Mouse (Mus musculus): ENCODE data around the gene Gm12184.
"Not testable (repeated sequence)": the region's sequence is repeated elsewhere in the genome, so short reads cannot be mapped to it uniquely, and the experiment has no call there.

Gm12184 gene

DNA sequence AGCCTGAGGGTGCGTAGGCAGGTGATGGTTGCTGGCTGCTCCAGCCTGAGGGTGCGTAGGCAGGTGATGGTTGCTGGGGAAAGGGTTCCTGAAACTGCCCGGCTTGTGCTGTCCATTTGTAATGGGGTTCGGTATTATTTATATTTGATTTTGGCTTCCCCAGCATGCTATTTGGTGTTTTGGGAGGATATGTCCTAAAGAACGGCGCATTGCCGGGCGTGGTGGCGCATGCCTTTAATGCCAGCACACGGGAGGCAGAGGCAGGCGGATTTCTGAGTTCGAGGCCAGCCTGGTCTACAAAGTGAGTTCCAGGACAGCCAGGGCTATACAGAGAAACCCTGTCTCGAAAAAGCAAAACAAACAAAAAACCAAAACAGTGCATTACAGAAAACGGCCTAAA is 5.2 kb downstream of the Gm12184 start:
- DNase-seq = not testable (repeated sequence)

- no peak for DNase-seq
Measured at GRCm38 (mm10) chr11:48820308-48820674, 6.2 kb downstream of the Gm12184 start.

DNA sequence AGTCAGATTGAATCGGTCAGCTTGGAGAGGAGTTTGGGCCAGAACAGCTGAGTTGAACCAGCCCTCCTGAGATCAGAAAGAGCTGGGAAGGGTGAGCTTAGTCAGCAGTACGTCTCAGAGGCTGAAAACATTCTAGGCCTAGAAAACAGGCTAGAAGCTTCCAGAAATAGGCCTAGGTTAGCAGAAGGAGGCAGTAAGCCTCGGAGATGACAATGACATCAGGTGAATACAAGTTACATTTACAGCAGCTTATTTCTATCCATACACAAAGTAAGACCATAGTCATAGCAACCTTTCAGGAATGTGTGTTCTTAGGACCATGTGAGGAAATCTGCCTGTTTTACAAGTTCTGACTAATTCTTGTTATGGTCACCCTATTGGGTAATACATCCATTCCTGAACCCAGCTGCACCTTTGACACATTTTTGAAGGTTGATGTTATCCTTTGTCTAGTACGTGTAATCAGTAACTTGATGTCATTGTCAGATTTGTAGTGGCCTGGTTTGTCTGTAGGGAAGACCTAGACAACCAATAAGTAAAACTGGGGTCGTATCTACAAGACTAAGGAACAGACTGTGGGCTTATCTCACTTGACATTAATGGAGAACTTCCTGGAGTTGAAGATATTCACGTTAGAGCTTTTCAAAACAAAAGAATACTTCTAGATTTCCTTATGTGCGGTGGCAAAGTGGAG is 6.7 kb downstream of the Gm12184 start:
- DNase-seq = no peak

DNA sequence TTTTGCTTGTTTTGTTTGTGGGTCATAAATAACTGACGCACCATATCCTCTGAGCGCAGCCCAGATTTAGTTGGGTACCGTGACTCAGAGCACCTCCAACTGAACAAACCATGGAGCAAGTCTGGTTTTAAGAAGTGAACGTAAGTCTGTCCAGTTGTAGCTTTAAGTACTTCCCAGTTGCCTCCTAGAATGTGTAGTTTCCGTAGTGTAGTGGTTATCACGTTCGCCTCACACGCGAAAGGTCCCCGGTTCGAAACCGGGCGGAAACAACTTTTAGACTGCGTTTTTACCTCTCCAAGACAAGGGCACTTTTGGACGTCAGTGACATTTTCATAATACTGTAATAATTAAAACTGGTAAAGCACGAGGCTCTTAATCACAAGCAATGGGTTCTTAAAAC is 8.1 kb downstream of the Gm12184 start:
- DNase-seq = peak; percentile 81 to 88

DNA sequence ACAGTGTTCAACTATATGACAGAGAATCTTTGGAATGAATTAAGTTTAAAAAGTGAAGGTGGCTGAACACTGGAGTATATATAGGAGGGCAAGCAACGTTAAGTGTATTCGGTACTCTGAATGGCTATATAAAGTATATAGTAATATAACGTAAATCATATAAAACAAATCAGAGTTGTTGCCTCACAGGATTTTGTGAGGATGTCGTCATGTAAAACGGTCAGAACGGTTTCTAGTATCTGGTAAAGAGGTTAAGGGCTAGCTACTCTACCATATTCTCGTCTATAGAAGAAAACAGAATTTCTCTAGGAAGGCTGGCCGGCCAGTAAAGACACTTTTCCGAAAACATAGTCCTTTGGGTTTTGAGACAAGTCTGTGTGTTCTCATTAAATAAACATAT is 8.7 kb downstream of the Gm12184 start:
- no peak for DNase-seq

GRCm38 (mm10) chr11:48816800-48817665 is 9.4 kb downstream of the Gm12184 start, which contains the start of gene Trim41:
Gene Trim41 (minus strand): TSS chr11:48817353.
- DNase-seq = peak; percentile 99

DNA sequence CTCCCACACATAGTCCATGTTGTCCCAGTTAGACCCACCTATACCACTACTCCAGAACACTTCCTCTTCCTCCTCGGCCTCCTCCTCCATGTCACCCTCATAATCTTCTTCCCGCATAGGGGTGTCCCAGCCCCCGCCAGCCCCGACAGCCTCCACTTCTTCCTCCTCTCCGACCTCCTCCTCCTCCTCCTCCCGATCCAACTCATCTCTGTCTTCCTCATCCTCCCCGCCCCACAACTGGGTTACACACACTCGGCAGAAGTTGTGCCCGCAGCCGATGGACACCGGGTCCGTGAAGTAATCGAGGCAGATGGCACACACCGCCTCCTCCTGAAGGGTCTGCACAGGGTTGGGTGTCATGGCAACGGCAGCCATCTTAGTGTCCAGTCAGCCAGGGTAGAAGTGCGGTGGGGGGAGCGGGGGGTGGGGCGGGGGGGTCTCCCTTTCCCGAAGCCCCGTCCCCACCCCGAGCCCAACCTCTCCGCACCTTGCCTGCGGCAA is 10.1 kb downstream of the Gm12184 start:
- peak; percentile 52 to 54 for DNase-seq

- no peak for DNase-seq
Measured at GRCm38 (mm10) chr11:48815851-48816250, 10.6 kb downstream of the Gm12184 start.

- no peak for DNase-seq
Measured at GRCm38 (mm10) chr11:48813782-48814181, 12.7 kb downstream of the Gm12184 start.

- DNase-seq = no peak
Measured at GRCm38 (mm10) chr11:48810142-48810541, 16.3 kb downstream of the Gm12184 start.

GRCm38 (mm10) chr11:48809434-48809830 is 17.0 kb downstream of the Gm12184 start:
- no peak for DNase-seq

DNA sequence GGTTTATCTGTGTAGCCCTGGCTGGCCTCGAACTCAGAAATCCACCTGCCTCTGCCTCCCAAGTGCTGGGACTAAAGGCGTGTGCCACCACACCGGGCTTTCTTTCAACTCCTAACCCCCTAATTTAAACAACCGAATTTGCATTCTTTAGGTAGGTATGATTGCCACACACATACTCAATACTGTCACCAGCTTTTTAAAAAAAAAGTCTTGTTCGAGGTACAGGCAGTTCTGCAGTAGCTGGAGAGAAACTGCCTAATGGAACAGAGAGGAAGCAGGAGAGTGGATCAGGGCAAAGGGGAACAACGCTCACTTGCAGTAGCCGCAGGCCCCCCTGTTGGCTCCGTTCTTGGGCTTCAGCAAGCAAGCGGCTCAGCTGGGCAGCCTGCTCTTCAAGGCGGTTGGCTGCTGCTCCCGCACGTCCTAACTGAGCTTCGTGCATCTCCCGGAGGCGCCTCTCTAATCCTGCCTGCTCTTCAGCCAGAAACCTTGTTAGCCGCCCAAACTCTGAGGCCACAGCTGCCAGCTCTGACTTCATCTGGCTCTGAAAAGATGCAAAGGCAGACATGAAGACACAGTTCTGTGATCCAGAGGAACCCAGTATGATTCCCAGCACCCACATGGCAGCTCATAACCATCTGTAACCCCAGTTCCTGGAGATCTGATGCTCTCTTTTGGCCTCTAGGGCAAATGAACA is 17.6 kb downstream of the Gm12184 start:
- DNase-seq = no peak

GRCm38 (mm10) chr11:48808304-48808646 is 18.2 kb downstream of the Gm12184 start:
- DNase-seq = no peak

DNA sequence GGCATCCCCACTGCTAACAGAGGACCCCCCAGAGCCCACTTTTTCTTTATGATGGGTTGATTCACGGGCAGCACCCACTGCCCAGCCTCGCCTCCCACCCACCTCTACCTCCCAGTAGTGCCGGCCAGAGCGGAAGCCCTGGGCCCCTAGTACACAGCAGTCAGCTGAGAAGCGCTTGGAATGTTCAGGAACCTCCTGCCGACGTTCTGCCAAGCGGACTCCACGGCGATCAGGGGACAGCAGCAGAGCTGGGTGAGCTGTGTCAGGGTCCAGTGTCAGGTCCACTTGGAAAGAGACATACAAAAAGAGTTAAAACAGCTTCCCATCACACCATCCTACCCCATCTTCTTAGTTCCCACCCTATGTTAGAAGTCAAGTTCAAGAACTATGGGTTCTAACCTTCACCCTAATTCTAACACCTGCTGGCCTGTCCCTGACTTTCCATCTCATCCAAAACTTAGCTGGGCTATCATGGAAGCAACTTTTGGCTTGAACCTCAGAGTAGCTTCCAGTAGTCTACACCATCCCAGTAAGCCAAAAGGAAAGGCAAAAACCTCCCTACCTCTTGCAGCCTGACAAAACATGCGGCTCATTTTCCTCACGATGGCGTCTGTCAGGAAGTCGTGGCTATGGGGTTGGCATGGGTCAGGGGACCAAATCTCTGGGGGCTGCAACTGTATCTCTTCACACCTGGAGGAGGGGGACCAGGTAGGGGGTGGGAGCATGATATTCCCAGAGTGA is 18.7 kb downstream of the Gm12184 start:
- no peak for DNase-seq

GRCm38 (mm10) chr11:48806856-48807562 is 19.4 kb downstream of the Gm12184 start:
- DNase-seq = no peak

DNA sequence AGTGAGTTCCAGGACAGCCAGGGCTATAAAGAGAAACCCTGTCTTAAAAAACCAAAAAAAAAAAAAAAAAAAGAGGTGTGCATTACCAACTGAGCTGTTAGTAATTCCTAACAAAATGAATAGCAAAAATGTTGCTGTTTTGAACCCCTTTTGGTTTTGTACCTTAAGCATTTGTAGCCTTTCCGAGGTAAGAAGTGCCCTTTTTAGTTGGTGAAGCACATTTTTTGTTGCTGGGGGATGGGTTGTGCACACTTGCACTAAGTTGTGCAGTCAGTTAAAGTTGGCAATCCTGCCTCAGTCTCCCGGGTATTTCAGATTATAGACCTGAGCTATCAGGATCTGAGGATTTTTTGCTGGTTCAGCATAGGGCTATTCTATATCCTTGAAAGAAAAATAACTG is 21.5 kb downstream of the Gm12184 start:
- DNase-seq = no peak

DNA sequence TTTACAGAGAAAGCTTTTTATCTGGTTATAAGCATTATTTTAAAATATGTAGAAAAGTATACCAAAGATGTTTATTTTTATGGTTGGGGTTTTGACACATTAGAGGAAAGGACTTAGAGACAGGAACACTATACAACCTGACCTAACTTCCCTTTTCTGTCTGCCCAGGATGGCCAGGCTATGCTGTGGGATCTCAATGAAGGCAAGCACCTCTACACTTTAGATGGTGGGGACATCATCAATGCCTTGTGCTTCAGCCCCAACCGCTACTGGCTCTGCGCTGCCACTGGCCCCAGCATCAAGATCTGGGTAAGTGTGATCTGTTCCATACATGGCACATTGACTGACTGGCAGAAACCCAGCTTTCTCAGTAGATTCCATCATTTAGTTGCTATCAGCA is 22.5 kb downstream of the Gm12184 start:
- DNase-seq = no peak

GRCm38 (mm10) chr11:48801831-48802772 is 24.4 kb downstream of the Gm12184 start:
- DNase-seq = no peak

DNA sequence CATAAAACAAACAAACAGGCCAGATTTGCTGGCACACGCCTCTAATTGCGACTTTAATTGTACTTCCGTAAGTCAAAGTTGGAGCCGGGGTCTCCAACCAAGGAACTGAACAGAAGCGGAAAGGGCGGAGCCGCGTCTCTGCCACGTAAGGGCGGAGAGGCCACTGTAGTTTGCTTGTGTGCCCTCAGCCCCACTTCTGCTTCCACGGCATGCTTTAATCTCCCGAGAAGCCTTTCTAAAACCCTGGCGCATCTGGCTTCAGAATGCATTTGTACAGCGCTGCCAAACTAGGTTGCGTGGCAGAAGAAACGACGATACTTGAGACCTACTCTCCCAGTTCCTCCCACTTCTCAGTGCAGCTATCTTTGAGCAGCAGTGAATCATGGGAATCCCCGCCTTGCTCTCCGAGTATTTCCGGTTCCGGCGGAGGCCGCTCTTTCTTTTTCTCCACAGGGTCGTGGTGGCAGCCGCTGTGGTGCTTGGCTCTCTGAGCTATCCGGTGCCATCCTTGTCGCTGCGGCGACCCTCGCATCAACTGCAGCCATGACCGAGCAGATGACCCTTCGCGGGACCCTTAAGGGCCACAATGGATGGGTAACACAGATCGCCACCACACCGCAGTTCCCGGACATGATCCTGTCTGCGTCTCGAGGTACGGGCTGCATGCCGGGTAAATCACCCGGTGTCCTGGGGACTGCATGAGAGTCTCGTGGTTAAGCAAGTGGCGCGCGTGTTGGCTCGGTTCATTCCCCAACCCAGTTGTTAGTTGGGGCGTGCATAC is 26.3 kb downstream of the Gm12184 start, which contains the start of gene Rack1:
Gene Rack1, plus strand, starts transcription at position 412 of the 781 bp plus-strand sequence.
- DNase-seq = peak; percentile 90 to 91

All from lung, adult 18-20 months (tissue).